9 mouse cellular contexts compared by ENCODE assay signal in genomic region chr15:82016830-82017229, GRCm38 (mm10). TPM values are rescaled to one million over a fixed set of nuclear protein-coding genes. Genes with fewer than 3 reads are reported as not detected.
DNase-seq lines count a peak whose midpoint lies in the region; ATAC-seq and TF ChIP-seq lines count a peak whose summit lies in the region.
"Had no signal": no experiment of that assay in that cellular context is flagged by ENCODE, and none has a peak within 500 bp of the region (broad histone marks: within the 10 kb centered on the region; RNA-seq: fewer than 3 reads in every experiment).

No protein-coding gene starts in this region.

- peaks cover 29% of the 10 kb centered on the region for H3K4me1 ChIP-seq in heart, embryonic 10.5 days
- H3K4me1 ChIP-seq in forebrain, embryonic 13.5 days: peaks cover 29% of the 10 kb centered on the region
- peaks cover 59% of the 10 kb centered on the region for H3K4me1 ChIP-seq in liver, embryonic 15.5 days (replicated peaks)

- peak overlapping the region; percentile 85 for H3ac ChIP-seq in C2C12 (ENCODE audit: control insufficient read depth, insufficient read length, low read depth)

- peak overlapping the region; percentile 80 for H3K4me3 ChIP-seq in heart, embryonic 10.5 days
- peak overlapping the region; percentile 95 for H3K4me3 ChIP-seq in C2C12 (ENCODE audit: insufficient read depth, poor library complexity, severe bottlenecking)
- peak overlapping the region; percentile 89 for H3K4me3 ChIP-seq in forebrain, embryonic 13.5 days
- H3K4me3 ChIP-seq in liver, embryonic 15.5 days (replicated peaks): peak overlapping the region; percentile 85

- peaks cover 60% of the 10 kb centered on the region for H3K79me2 ChIP-seq in C2C12 (ENCODE audit: control insufficient read depth, insufficient read depth)

- H3K4me2 ChIP-seq in forebrain, embryonic 13.5 days: peak overlapping the region; percentile 97
- H3K4me2 ChIP-seq in liver, embryonic 15.5 days: peak overlapping the region; percentile 91

- H3K9me3 ChIP-seq in heart, embryonic 10.5 days: no peaks in the 10 kb centered on the region
- no peaks in the 10 kb centered on the region for H3K9me3 ChIP-seq in forebrain, embryonic 13.5 days (replicated peaks)
- H3K9me3 ChIP-seq in liver, embryonic 15.5 days (replicated peaks): no peaks in the 10 kb centered on the region

- WGBS in heart, embryonic 10.5 days: 27% methylated on average over 6 of the region's 6 CpGs
- WGBS in forebrain, embryonic 13.5 days: 16% methylated on average over 6 of the region's 6 CpGs
- 6% methylated on average over 6 of the region's 6 CpGs for WGBS in liver, embryonic 15.5 days (ENCODE audit: insufficient replicate concordance)

- H3K79me3 ChIP-seq in C2C12 (ENCODE audit: low read depth): peaks cover 36% of the 10 kb centered on the region

- H3K36me3 ChIP-seq in heart, embryonic 10.5 days: peaks cover 32% of the 10 kb centered on the region
- H3K36me3 ChIP-seq in C2C12 (ENCODE audit: control insufficient read depth, insufficient read depth): peaks cover 26% of the 10 kb centered on the region
- H3K36me3 ChIP-seq in forebrain, embryonic 13.5 days (ENCODE audit: poor library complexity, severe bottlenecking): peaks cover 24% of the 10 kb centered on the region
- peaks cover 26% of the 10 kb centered on the region for H3K36me3 ChIP-seq in liver, embryonic 15.5 days (replicated peaks)

- no peak for DNase-seq in heart, embryonic 10.5 days (ENCODE audit: low spot score)
- DNase-seq in heart, adult 8-10 months (ENCODE audit: low spot score): no peak
- DNase-seq in ovary, postnatal 10 days (ENCODE audit: low spot score): no peak
- DNase-seq in spleen, adult 18-20 months: no peak

- H3K27ac ChIP-seq in heart, embryonic 10.5 days: peak overlapping the region; percentile 90
- peak overlapping the region; percentile 64 for H3K27ac ChIP-seq in forebrain, embryonic 13.5 days
- peak overlapping the region; percentile 86 for H3K27ac ChIP-seq in liver, embryonic 15.5 days (replicated peaks)

- TF ChIP-seq CTCF in C2C12 (IDR thresholded peaks at IDR 0.05; ENCODE audit: control insufficient read depth, insufficient read depth, insufficient read length): no peak

- H3K27me3 ChIP-seq in heart, embryonic 10.5 days (ENCODE audit: insufficient read depth, poor library complexity, severe bottlenecking): no peaks in the 10 kb centered on the region
- H3K27me3 ChIP-seq in C2C12 (ENCODE audit: control insufficient read depth, insufficient read depth, insufficient read length): no peaks in the 10 kb centered on the region
- no peaks in the 10 kb centered on the region for H3K27me3 ChIP-seq in forebrain, embryonic 13.5 days
- no peaks in the 10 kb centered on the region for H3K27me3 ChIP-seq in liver, embryonic 15.5 days

- H3K9ac ChIP-seq in forebrain, embryonic 13.5 days: peak overlapping the region; percentile 92
- H3K9ac ChIP-seq in liver, embryonic 15.5 days: peak overlapping the region; percentile 73

- ATAC-seq in forebrain, embryonic 13.5 days: no peak
- no peak for ATAC-seq in liver, embryonic 15.5 days (ENCODE audit: insufficient read depth)
- no peak for ATAC-seq in megakaryocyte progenitor cell, adult 5-6 weeks (replicated peaks; ENCODE audit: poor library complexity)

TF ChIP-seq in C2C12, 6 proteins besides CTCF, POLR2A, EP300 and RAD21:
- TF ChIP-seq USF1 (IDR thresholded peaks at IDR 0.05; ENCODE audit: low read depth) (no peak), MAX (IDR thresholded peaks at IDR 0.05) (no peak), MYOG (IDR thresholded peaks at IDR 0.05; ENCODE audit: control insufficient read depth, extremely low read depth, insufficient read length) (no peak), FOSL1 (IDR thresholded peaks at IDR 0.05; ENCODE audit: insufficient read depth, low read length, poor library complexity, severe bottlenecking) (no peak), MYOD1 (IDR thresholded peaks at IDR 0.05; ENCODE audit: control insufficient read depth, insufficient read length, low read depth) (no peak), CEBPB (IDR thresholded peaks at IDR 0.05; ENCODE audit: low read depth) (no peak)
TF ChIP-seq in C2C12: peak in this region for 0.

RNA-seq across cellular contexts. Expression of gene Desi1, which starts 16.8 kb away (rescaled TPM):
- polyA plus RNA-seq in heart, embryonic 10.5 days (2016; fragmentation: Nextera tagmentation; extraction: Ambion mirVana): 26.7 and 27.5 TPM in 2 replicates
- total RNA-seq in heart, adult 8-10 months (2022): 10 to 100 TPM; 19.5 to 33.9 (median 28.2) TPM
- polyA plus RNA-seq in C2C12 (2012; fragmentation: generic; extraction: Trizol): 56.6 TPM
- polyA plus RNA-seq in forebrain, embryonic 13.5 days (2015; fragmentation: Nextera tagmentation; extraction: Ambion mirVana): 36.7 and 38.4 TPM in 2 replicates
- polyA plus RNA-seq in liver, embryonic 15.5 days (2015; fragmentation: Nextera tagmentation; extraction: Ambion mirVana): 10.3 and 11.8 TPM in 2 replicates
- 32.6 and 38.4 TPM in 2 replicates for total RNA-seq in megakaryocyte progenitor cell, adult 5-6 weeks (2015)
- 7.1 and 9.2 TPM in 2 replicates for total RNA-seq in megakaryocyte progenitor cell, adult 5-6 weeks (2017)

RNA-seq across cellular contexts. Expression of gene Xrcc6, which starts 29.2 kb away (rescaled TPM):
- polyA plus RNA-seq in heart, embryonic 10.5 days (2016; fragmentation: Nextera tagmentation; extraction: Ambion mirVana): 98.6 and 99.8 TPM in 2 replicates
- total RNA-seq in heart, adult 8-10 months (2022): 10 to 100 TPM; 20.9 to 28.1 (median 26.8) TPM
- 53.7 TPM for polyA plus RNA-seq in C2C12 (2012; fragmentation: generic; extraction: Trizol)
- 59.9 and 65.3 TPM in 2 replicates for polyA plus RNA-seq in forebrain, embryonic 13.5 days (2015; fragmentation: Nextera tagmentation; extraction: Ambion mirVana)
- polyA plus RNA-seq in liver, embryonic 15.5 days (2015; fragmentation: Nextera tagmentation; extraction: Ambion mirVana): 50.2 and 51.8 TPM in 2 replicates
- total RNA-seq in megakaryocyte progenitor cell, adult 5-6 weeks (2015): 75.3 and 108 TPM in 2 replicates
- total RNA-seq in megakaryocyte progenitor cell, adult 5-6 weeks (2017): 135 and 249 TPM in 2 replicates

RNA-seq across cellular contexts. Expression of gene Snu13, which starts 30.6 kb away (rescaled TPM):
- 217 and 292 TPM in 2 replicates for polyA plus RNA-seq in heart, embryonic 10.5 days (2016; fragmentation: Nextera tagmentation; extraction: Ambion mirVana)
- 10 to 100 TPM; 43.0 to 55.5 (median 51.3) TPM for total RNA-seq in heart, adult 8-10 months (2022)
- 238 TPM for polyA plus RNA-seq in C2C12 (2012; fragmentation: generic; extraction: Trizol)
- 270 and 290 TPM in 2 replicates for polyA plus RNA-seq in forebrain, embryonic 13.5 days (2015; fragmentation: Nextera tagmentation; extraction: Ambion mirVana)
- polyA plus RNA-seq in liver, embryonic 15.5 days (2015; fragmentation: Nextera tagmentation; extraction: Ambion mirVana): 146 and 148 TPM in 2 replicates
- 235 and 245 TPM in 2 replicates for total RNA-seq in megakaryocyte progenitor cell, adult 5-6 weeks (2015)
- 201 and 202 TPM in 2 replicates for total RNA-seq in megakaryocyte progenitor cell, adult 5-6 weeks (2017)

RNA-seq across cellular contexts. Expression of gene 1700029P11Rik, which starts 36.5 kb away (rescaled TPM):
- not detected in 2 replicates for polyA plus RNA-seq in heart, embryonic 10.5 days (2016; fragmentation: Nextera tagmentation; extraction: Ambion mirVana)
- not detected for total RNA-seq in heart, adult 8-10 months (2022)
- not detected for polyA plus RNA-seq in C2C12 (2012; fragmentation: generic; extraction: Trizol)
- polyA plus RNA-seq in forebrain, embryonic 13.5 days (2015; fragmentation: Nextera tagmentation; extraction: Ambion mirVana): not detected in 2 replicates
- polyA plus RNA-seq in liver, embryonic 15.5 days (2015; fragmentation: Nextera tagmentation; extraction: Ambion mirVana): not detected in 2 replicates
- total RNA-seq in megakaryocyte progenitor cell, adult 5-6 weeks (2015): not detected in 2 replicates
- total RNA-seq in megakaryocyte progenitor cell, adult 5-6 weeks (2017): not detected in 2 replicates
- total RNA-seq: common myeloid progenitor, adult 5-6 weeks had no signal

RNA-seq across cellular contexts. Expression of gene 4930407I10Rik, which starts 42.1 kb away (rescaled TPM):
- polyA plus RNA-seq in heart, embryonic 10.5 days (2016; fragmentation: Nextera tagmentation; extraction: Ambion mirVana): not detected in 2 replicates
- not detected for total RNA-seq in heart, adult 8-10 months (2022)
- not detected for polyA plus RNA-seq in C2C12 (2012; fragmentation: generic; extraction: Trizol)
- polyA plus RNA-seq in forebrain, embryonic 13.5 days (2015; fragmentation: Nextera tagmentation; extraction: Ambion mirVana): not detected in 2 replicates
- polyA plus RNA-seq in liver, embryonic 15.5 days (2015; fragmentation: Nextera tagmentation; extraction: Ambion mirVana): not detected in 2 replicates
- not detected in 2 replicates for total RNA-seq in megakaryocyte progenitor cell, adult 5-6 weeks (2015)
- total RNA-seq in megakaryocyte progenitor cell, adult 5-6 weeks (2017): not detected in 2 replicates
- total RNA-seq: common myeloid progenitor, adult 5-6 weeks had no signal
